Mouse (Mus musculus): ENCODE measurements around the gene Selp.

Selp gene

GRCm38 (mm10) chr1:164170434-164170833 is 55.4 kb downstream of the Selp start:
- in situ Hi-C loops (cut with MboI, MseI), result no loop called here

DNA sequence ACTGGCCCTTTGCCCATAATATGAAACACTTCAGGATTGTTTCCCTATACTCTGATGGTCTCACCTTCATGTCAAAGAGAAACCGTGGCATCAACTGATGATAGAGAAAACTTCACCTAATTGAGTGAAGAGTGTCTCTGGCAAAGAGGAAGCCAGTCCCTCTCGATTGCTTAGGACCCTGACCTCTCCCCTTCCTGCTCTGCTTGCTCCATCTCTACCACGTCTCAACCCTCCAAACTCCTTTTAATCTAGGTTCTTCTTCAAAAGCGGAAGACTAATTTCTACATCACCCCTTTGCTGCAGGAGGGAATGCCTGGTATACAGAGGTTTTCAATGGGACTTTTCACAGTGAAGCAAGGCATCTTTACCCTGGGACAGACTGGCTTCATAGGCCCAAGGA is 58.1 kb downstream of the Selp start:
- in situ Hi-C loops (cut with MboI, MseI), result no loop called here

DNA sequence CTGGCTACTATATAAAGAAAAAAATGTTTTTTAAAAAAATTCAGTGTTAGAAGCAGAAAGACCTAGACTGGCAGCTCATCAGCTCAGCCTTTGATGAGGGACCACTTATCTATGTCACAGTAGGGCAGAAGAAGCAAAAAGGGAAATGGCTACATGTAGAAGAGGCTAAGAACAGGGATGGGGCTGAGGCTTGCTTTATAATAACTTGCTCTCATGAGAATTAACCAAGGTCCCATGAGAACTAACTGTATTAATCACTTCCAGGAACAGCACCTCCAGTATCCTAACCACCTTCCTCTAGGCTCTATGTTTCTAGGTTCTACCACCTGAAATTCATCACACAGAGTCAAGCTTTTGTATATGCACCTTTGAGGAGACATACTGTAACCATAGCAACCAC is 61.8 kb downstream of the Selp start:
- in situ Hi-C loops (cut with MboI, MseI), result no loop called here

GRCm38 (mm10) chr1:164178429-164178828 is 63.4 kb downstream of the Selp start:
- in situ Hi-C loops (cut with MboI, MseI), result no loop called here

DNA sequence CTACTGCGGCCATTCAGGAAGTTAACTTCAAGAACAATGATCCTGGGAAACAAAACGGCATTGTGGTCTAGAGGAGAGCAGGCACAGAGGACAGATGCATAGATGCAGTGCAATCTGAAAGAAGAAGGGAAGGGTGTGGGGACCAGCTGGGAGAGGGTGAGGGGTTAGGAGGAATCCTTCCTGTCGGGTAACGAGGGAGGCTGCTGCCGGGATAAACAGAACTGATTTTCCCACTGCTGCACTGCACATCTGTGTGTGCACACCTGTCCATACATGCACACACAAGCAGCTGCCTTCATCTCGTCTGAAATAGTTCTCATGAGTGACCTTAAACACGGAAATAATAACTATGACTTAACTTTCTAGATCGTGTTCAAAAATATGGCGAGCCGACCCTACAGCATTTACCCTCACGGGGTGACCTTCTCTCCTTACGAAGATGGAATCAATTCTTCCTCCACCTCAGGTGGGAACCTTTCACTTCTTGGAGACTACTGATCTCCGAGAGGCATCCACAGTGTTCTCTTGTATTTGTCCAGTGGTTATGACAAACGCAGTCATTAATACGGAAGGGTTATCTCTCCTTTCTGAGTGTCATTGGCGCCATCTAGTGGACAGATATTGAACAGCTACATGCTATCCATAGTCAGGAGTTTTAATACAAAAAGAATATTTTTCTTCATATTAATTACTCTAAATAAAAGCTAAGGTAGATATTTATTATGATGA is 69.2 kb downstream of the Selp start:
- in situ Hi-C loops (cut with MboI, MseI), result no loop called here

GRCm38 (mm10) chr1:164184871-164185223 is 69.8 kb downstream of the Selp start:
- in situ Hi-C loops (cut with MboI, MseI), result no loop called here

- in situ Hi-C loops (cut with MboI, MseI), result no loop called here
Observed at GRCm38 (mm10) chr1:164185316-164185715, 70.3 kb downstream of the Selp start.

- in situ Hi-C loops (cut with MboI, MseI), result no loop called here
Observed at GRCm38 (mm10) chr1:164187002-164187560, 72.0 kb downstream of the Selp start.

DNA sequence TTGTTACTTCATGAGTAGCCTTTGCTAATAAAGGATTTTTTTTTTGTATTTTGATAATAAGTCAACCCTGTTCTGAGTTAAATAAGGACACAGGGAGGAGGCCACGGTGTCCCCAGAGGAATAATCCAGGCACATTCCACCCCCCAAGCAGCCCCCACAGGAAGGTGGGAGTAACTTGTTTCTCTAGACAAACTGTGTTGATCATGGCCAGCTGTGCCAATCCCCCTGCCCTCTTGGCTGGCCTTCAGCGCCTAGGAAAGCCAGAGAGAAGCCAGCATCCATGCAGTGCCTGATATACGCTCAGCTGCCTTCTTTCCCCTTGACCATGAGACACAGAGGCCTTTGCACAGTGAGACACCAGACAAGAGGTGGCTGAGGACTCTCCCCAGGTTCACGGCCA is 84.5 kb downstream of the Selp start:
- in situ Hi-C loops (cut with MboI, MseI), result no loop called here

All from regulatory T cell (primary cell).